Mouse (Mus musculus) cerebellum, adult 2 months (tissue): ENCODE measurements at regions not wholly inside any gene's neighbourhood (a gene's known extent, or its start where the extent isn't known, plus 50 kb on each side); places are given as distances from the start of the nearest gene placed in this dataset.

Experiments
- CTCF ChIP-seq: fragments of 200-500 bp; IDR thresholded peaks from 2 replicates; pipeline ENCODE4 v1.5.1; 2011; ENCODE audit warnings: low read depth, mild to moderate bottlenecking, control low read depth, low read length, moderate library complexity, borderline replicate concordance; ENCODE audit not compliant: insufficient read depth
- POLR2A ChIP-seq: fragments of 200-500 bp; IDR thresholded peaks from 2 replicates; pipeline ENCODE4 v1.6.1; 2011; ENCODE audit warnings: low read length, control low read depth, borderline replicate concordance; ENCODE audit not compliant: insufficient read depth

- TF ChIP-seq POLR2A, result no peak
- no peak for TF ChIP-seq CTCF
Measured at GRCm38 (mm10) chr2:61028578-61028977, 65.6 kb upstream of the Rbms1 start.
